Comparison of ENCODE assay signal across 25 mouse cellular contexts in the genomic region with DNA sequence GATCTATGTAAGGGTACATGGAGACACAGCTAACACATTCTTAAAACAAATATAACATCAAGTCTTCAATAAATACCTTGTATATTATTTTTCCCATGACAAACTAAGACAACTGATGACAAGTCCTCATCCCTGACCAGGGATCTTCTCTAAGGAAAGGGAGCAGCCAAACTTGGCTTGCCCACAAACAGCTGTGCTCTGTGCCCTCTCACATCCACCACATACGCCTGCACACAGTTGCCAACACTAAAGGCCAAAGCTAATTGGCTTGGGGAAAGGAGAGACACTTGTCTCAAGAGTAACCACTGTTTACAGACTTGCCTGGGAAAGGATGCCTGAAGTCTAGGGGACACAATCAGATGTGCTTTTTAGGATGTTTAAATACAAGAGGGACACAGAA.
DNase-seq lines count a peak whose midpoint lies in the region; ATAC-seq and TF ChIP-seq lines count a peak whose summit lies in the region.
"Had no signal": no experiment of that assay in that cellular context is flagged by ENCODE, and none has a peak within 500 bp of the region (broad histone marks: within the 10 kb centered on the region; RNA-seq: fewer than 3 reads in every experiment).

No protein-coding gene starts in this region.

- WGBS in forebrain, embryonic 13.5 days = 53% methylated on average over 1 of the region's 1 CpGs
- 52% methylated on average over 1 of the region's 1 CpGs for WGBS in forebrain, embryonic 16.5 days
- WGBS in midbrain, embryonic 10.5 days = 76% methylated on average over 1 of the region's 1 CpGs
- WGBS in midbrain, postnatal 0 days = 68% methylated on average over 1 of the region's 1 CpGs
- WGBS in lung, postnatal 0 days = 35% methylated on average over 1 of the region's 1 CpGs
- 69% methylated on average over 1 of the region's 1 CpGs for WGBS in limb, embryonic 10.5 days

- H3K4me3 ChIP-seq in forebrain, embryonic 13.5 days = no peak overlapping the region
- no peak overlapping the region for H3K4me3 ChIP-seq in forebrain, embryonic 16.5 days (replicated peaks; ENCODE audit: low read length)
- no peak overlapping the region for H3K4me3 ChIP-seq in midbrain, embryonic 10.5 days
- no peak overlapping the region for H3K4me3 ChIP-seq in midbrain, postnatal 0 days (ENCODE audit: low read depth, low read length)
- no peak overlapping the region for H3K4me3 ChIP-seq in lung, postnatal 0 days (ENCODE audit: low read depth, low read length)
- H3K4me3 ChIP-seq in limb, embryonic 10.5 days = no peak overlapping the region
- H3K4me3 ChIP-seq: embryonic facial prominence, embryonic 13.5 days; heart, embryonic 13.5 days; hindbrain, embryonic 15.5 days; intestine, embryonic 15.5 days; layer of hippocampus, adult 2 months; left cerebral cortex, adult 2 months; limb, embryonic 13.5 days; megakaryocyte, embryonic 14.5 days; stomach, embryonic 15.5 days had no signal

- DNase-seq in midbrain, embryonic 10.5 days (ENCODE audit: low spot score) = no peak
- no peak for DNase-seq in midbrain, postnatal 0 days (ENCODE audit: low spot score)
- DNase-seq in lung, postnatal 0 days (ENCODE audit: low spot score) = peak; percentile 14
- peak; percentile 49 for DNase-seq in lung, postnatal 36 days
- DNase-seq in limb, embryonic 10.5 days (ENCODE audit: low spot score) = no peak
- DNase-seq: adrenal gland, postnatal 25 days; cerebellum, adult 11-12 months; cerebellum, postnatal 10 days; gastrocnemius, postnatal 10 days; heart, postnatal 10 days; kidney, adult 2 months; kidney, postnatal 36 days; right cerebral cortex, postnatal 25 days had no signal

- TF ChIP-seq EP300 in lung, postnatal 0 days (IDR thresholded peaks at IDR 0.05) = no peak

- no peaks in the 10 kb centered on the region for H3K36me3 ChIP-seq in forebrain, embryonic 13.5 days (ENCODE audit: poor library complexity, severe bottlenecking)
- no peaks in the 10 kb centered on the region for H3K36me3 ChIP-seq in forebrain, embryonic 16.5 days (ENCODE audit: control insufficient read depth, insufficient read depth)
- no peaks in the 10 kb centered on the region for H3K36me3 ChIP-seq in midbrain, embryonic 10.5 days
- no peaks in the 10 kb centered on the region for H3K36me3 ChIP-seq in midbrain, postnatal 0 days (ENCODE audit: insufficient read depth, low read length)
- no peaks in the 10 kb centered on the region for H3K36me3 ChIP-seq in lung, postnatal 0 days (ENCODE audit: insufficient read depth, low read length)
- no peaks in the 10 kb centered on the region for H3K36me3 ChIP-seq in limb, embryonic 10.5 days
- H3K36me3 ChIP-seq: embryonic facial prominence, embryonic 13.5 days; heart, embryonic 13.5 days; hindbrain, embryonic 15.5 days; intestine, embryonic 15.5 days; limb, embryonic 13.5 days; stomach, embryonic 15.5 days had no signal

- no peaks in the 10 kb centered on the region for H3K27me3 ChIP-seq in forebrain, embryonic 13.5 days
- no peaks in the 10 kb centered on the region for H3K27me3 ChIP-seq in forebrain, embryonic 16.5 days (replicated peaks; ENCODE audit: control insufficient read depth, insufficient read depth, low read length)
- no peaks in the 10 kb centered on the region for H3K27me3 ChIP-seq in midbrain, embryonic 10.5 days (ENCODE audit: low read depth, poor library complexity, severe bottlenecking)
- no peaks in the 10 kb centered on the region for H3K27me3 ChIP-seq in midbrain, postnatal 0 days (ENCODE audit: insufficient read depth, low read length)
- no peaks in the 10 kb centered on the region for H3K27me3 ChIP-seq in lung, postnatal 0 days (replicated peaks; ENCODE audit: insufficient read depth, low read length)
- H3K27me3 ChIP-seq in limb, embryonic 10.5 days (ENCODE audit: low read depth, poor library complexity, severe bottlenecking) = no peaks in the 10 kb centered on the region
- H3K27me3 ChIP-seq: embryonic facial prominence, embryonic 13.5 days; heart, embryonic 13.5 days; hindbrain, embryonic 15.5 days; intestine, embryonic 15.5 days; limb, embryonic 13.5 days; megakaryocyte, embryonic 14.5 days; stomach, embryonic 15.5 days had no signal

- H3K4me2 ChIP-seq in forebrain, embryonic 13.5 days = no peak overlapping the region
- no peak overlapping the region for H3K4me2 ChIP-seq in forebrain, embryonic 16.5 days (ENCODE audit: low read length)
- H3K4me2 ChIP-seq in midbrain, postnatal 0 days (ENCODE audit: low read depth, low read length, poor library complexity, severe bottlenecking) = no peak overlapping the region
- H3K4me2 ChIP-seq in lung, postnatal 0 days (replicated peaks; ENCODE audit: low read depth, low read length) = no peak overlapping the region
- H3K4me2 ChIP-seq: embryonic facial prominence, embryonic 13.5 days; heart, embryonic 13.5 days; hindbrain, embryonic 15.5 days; intestine, embryonic 15.5 days; limb, embryonic 13.5 days; liver, embryonic 11.5 days; stomach, embryonic 15.5 days had no signal

- H3K9ac ChIP-seq in forebrain, embryonic 13.5 days = no peak overlapping the region
- no peak overlapping the region for H3K9ac ChIP-seq in forebrain, embryonic 16.5 days (replicated peaks; ENCODE audit: low read depth, low read length)
- H3K9ac ChIP-seq in midbrain, postnatal 0 days (replicated peaks; ENCODE audit: low read length, poor library complexity, severe bottlenecking) = no peak overlapping the region
- H3K9ac ChIP-seq in lung, postnatal 0 days (replicated peaks; ENCODE audit: low read depth) = no peak overlapping the region
- H3K9ac ChIP-seq: embryonic facial prominence, embryonic 13.5 days; heart, embryonic 13.5 days; hindbrain, embryonic 15.5 days; intestine, embryonic 15.5 days; limb, embryonic 13.5 days; stomach, embryonic 15.5 days had no signal

- no peak for TF ChIP-seq CTCF in midbrain, postnatal 0 days (IDR thresholded peaks at IDR 0.05)
- no peak for TF ChIP-seq CTCF in lung, postnatal 0 days (IDR thresholded peaks at IDR 0.05)

- 0 out of 2 replicates have a peak overlapping the region, but pooled peaks have one; percentile 14 for H3K27ac ChIP-seq in forebrain, embryonic 13.5 days
- H3K27ac ChIP-seq in forebrain, embryonic 16.5 days (ENCODE audit: low read length) = no peak overlapping the region
- peak overlapping the region; percentile 82 for H3K27ac ChIP-seq in midbrain, embryonic 10.5 days (replicated peaks)
- H3K27ac ChIP-seq in midbrain, postnatal 0 days (ENCODE audit: low read depth, low read length) = no peak overlapping the region
- no peak overlapping the region for H3K27ac ChIP-seq in lung, postnatal 0 days (ENCODE audit: low read length)
- H3K27ac ChIP-seq in limb, embryonic 10.5 days = no peak overlapping the region
- H3K27ac ChIP-seq: embryonic facial prominence, embryonic 13.5 days; heart, embryonic 13.5 days; hindbrain, embryonic 15.5 days; intestine, embryonic 15.5 days; layer of hippocampus, adult 2 months; left cerebral cortex, adult 2 months; limb, embryonic 13.5 days; stomach, embryonic 15.5 days had no signal

- peaks cover 32% of the 10 kb centered on the region for H3K4me1 ChIP-seq in forebrain, embryonic 13.5 days
- peaks cover 9% of the 10 kb centered on the region for H3K4me1 ChIP-seq in forebrain, embryonic 16.5 days (replicated peaks; ENCODE audit: control insufficient read depth, insufficient read depth, low read length)
- H3K4me1 ChIP-seq in midbrain, embryonic 10.5 days = peaks cover 45% of the 10 kb centered on the region
- H3K4me1 ChIP-seq in midbrain, postnatal 0 days (ENCODE audit: insufficient read depth, low read length) = peaks cover 4% of the 10 kb centered on the region; the same call in 1 of the 2 replicates
- H3K4me1 ChIP-seq in lung, postnatal 0 days (ENCODE audit: insufficient read depth, low read depth, low read length) = no peaks in the 10 kb centered on the region
- H3K4me1 ChIP-seq in limb, embryonic 10.5 days = no peaks in the 10 kb centered on the region
- H3K4me1 ChIP-seq: embryonic facial prominence, embryonic 13.5 days; intestine, embryonic 15.5 days; limb, embryonic 13.5 days; megakaryocyte, embryonic 14.5 days; stomach, embryonic 15.5 days had no signal

- H3K9me3 ChIP-seq in forebrain, embryonic 13.5 days (replicated peaks) = no peaks in the 10 kb centered on the region
- no peaks in the 10 kb centered on the region for H3K9me3 ChIP-seq in forebrain, embryonic 16.5 days (ENCODE audit: control insufficient read depth, low read length)
- no peaks in the 10 kb centered on the region for H3K9me3 ChIP-seq in midbrain, embryonic 10.5 days (replicated peaks)
- no peaks in the 10 kb centered on the region for H3K9me3 ChIP-seq in midbrain, postnatal 0 days (ENCODE audit: low read length)
- no peaks in the 10 kb centered on the region for H3K9me3 ChIP-seq in lung, postnatal 0 days (ENCODE audit: low read length)
- H3K9me3 ChIP-seq in limb, embryonic 10.5 days (replicated peaks) = no peaks in the 10 kb centered on the region
- H3K9me3 ChIP-seq: embryonic facial prominence, embryonic 13.5 days; heart, embryonic 13.5 days; hindbrain, embryonic 15.5 days; intestine, embryonic 15.5 days; limb, embryonic 13.5 days; megakaryocyte, embryonic 14.5 days; stomach, embryonic 15.5 days had no signal

- ATAC-seq in forebrain, embryonic 13.5 days = no peak
- no peak for ATAC-seq in forebrain, embryonic 16.5 days
- ATAC-seq in midbrain, postnatal 0 days (ENCODE audit: low FRiP score) = no peak
- no peak for ATAC-seq in lung, postnatal 0 days
- ATAC-seq: intestine, embryonic 15.5 days had no signal

Comparison
In these comparisons a context has a peak if more than half of its experiments do, and no peak if none do; other contexts are left out.
1. H3K27ac ChIP-seq: peak in forebrain, embryonic 13.5 days (single experiment) and midbrain, embryonic 10.5 days (single experiment); none in forebrain, embryonic 16.5 days (single experiment), midbrain, postnatal 0 days (single experiment), lung, postnatal 0 days (single experiment) and limb, embryonic 10.5 days (single experiment).
2. DNase-seq: peak in lung, postnatal 0 days (single experiment) and lung, postnatal 36 days (single experiment); none in midbrain, embryonic 10.5 days (single experiment), midbrain, postnatal 0 days (single experiment) and limb, embryonic 10.5 days (single experiment).